Mouse (Mus musculus): ENCODE measurements around the gene Mtfr1l. TPM values are rescaled to one million over a fixed set of nuclear protein-coding genes. Genes with fewer than 3 reads are reported as not detected.

Mtfr1l gene
- 165 and 172 TPM in 2 replicates for polyA plus RNA-seq (2015; fragmentation: Nextera tagmentation; extraction: Ambion mirVana)

- Histone ChIP-seq H3K4me1 (replicated peaks) (peaks cover 32% of the 10 kb centered on the region), H3K27me3 (no peaks in the 10 kb centered on the region), H3K27ac (replicated peaks) (peak within 1 kb of the TSS; percentile 86), H3K4me2 (peak within 1 kb of the TSS; percentile 96), H3K36me3 (peaks cover 44% of the 10 kb centered on the region), H3K9ac (peak within 1 kb of the TSS; percentile 91), H3K4me3 (peak within 1 kb of the TSS; percentile 98), H3K9me3 (no peaks in the 10 kb centered on the region)
- peak; percentile 98 for ATAC-seq (ENCODE audit: low read depth)
- under 1% methylated on average over 59 of the region's 71 CpGs for WGBS
Observed at GRCm38 (mm10) chr4:134534932-134535786, at the start of gene Mtfr1l. Gene Mtfr1l, minus strand, starts transcription at chr4:134535387.

GRCm38 (mm10) chr4:134583513-134583912 is 48.3 kb upstream of the Mtfr1l start:
- 70% methylated on average over 3 of the region's 3 CpGs for WGBS
- H3K9me3 ChIP-seq, result no peaks in the 10 kb centered on the region
- H3K4me1 ChIP-seq (replicated peaks), result peaks cover 45% of the 10 kb centered on the region
- no peaks in the 10 kb centered on the region for H3K27me3 ChIP-seq
- H3K27ac ChIP-seq (replicated peaks), result no peak overlapping the region
- H3K4me3 ChIP-seq, result no peak overlapping the region
- no peak overlapping the region for H3K9ac ChIP-seq
- no peak for ATAC-seq (ENCODE audit: low read depth)
- H3K36me3 ChIP-seq, result no peaks in the 10 kb centered on the region
- no peak overlapping the region for H3K4me2 ChIP-seq

GRCm38 (mm10) chr4:134581365-134581764 is 46.2 kb upstream of the Mtfr1l start:
- H3K4me1 ChIP-seq (replicated peaks), result peaks cover 41% of the 10 kb centered on the region
- no peaks in the 10 kb centered on the region for H3K36me3 ChIP-seq
- WGBS, result 54% methylated on average over 8 of the region's 8 CpGs
- no peaks in the 10 kb centered on the region for H3K27me3 ChIP-seq
- no peak for ATAC-seq (ENCODE audit: low read depth)
- H3K9me3 ChIP-seq, result no peaks in the 10 kb centered on the region
- no peak overlapping the region for H3K4me2 ChIP-seq
- peak overlapping the region; percentile 44 for H3K9ac ChIP-seq
- no peak overlapping the region for H3K4me3 ChIP-seq
- H3K27ac ChIP-seq (replicated peaks), result peak overlapping the region; percentile 78

- Histone ChIP-seq H3K4me1 (replicated peaks) (peaks cover 44% of the 10 kb centered on the region), H3K9me3 (no peaks in the 10 kb centered on the region), H3K4me2 (no peak overlapping the region), H3K27me3 (no peaks in the 10 kb centered on the region), H3K4me3 (no peak overlapping the region), H3K9ac (no peak overlapping the region; the same call in 1 of the 2 replicates), H3K27ac (replicated peaks) (peak overlapping the region; percentile 78), H3K36me3 (no peaks in the 10 kb centered on the region)
- WGBS, result 57% methylated on average over 15 of the region's 15 CpGs
- ATAC-seq (ENCODE audit: low read depth), result peak; percentile 62
Observed at GRCm38 (mm10) chr4:134580351-134581148, 45.4 kb upstream of the Mtfr1l start.

- 28% methylated on average over 5 of the region's 5 CpGs for WGBS
- H3K27ac ChIP-seq (replicated peaks), result peak overlapping the region; percentile 78; the same call in 1 of the 2 replicates
- H3K4me3 ChIP-seq, result no peak overlapping the region
- no peaks in the 10 kb centered on the region for H3K9me3 ChIP-seq
- H3K27me3 ChIP-seq, result no peaks in the 10 kb centered on the region
- no peak for ATAC-seq (ENCODE audit: low read depth)
- H3K9ac ChIP-seq, result peak overlapping the region; percentile 35; the same call in 1 of the 2 replicates
- peaks cover 48% of the 10 kb centered on the region for H3K4me1 ChIP-seq (replicated peaks)
- peak overlapping the region; percentile 26; the same call in 1 of the 2 replicates for H3K4me2 ChIP-seq
- H3K36me3 ChIP-seq, result no peaks in the 10 kb centered on the region
Observed at GRCm38 (mm10) chr4:134579620-134580019, 44.4 kb upstream of the Mtfr1l start.

GRCm38 (mm10) chr4:134579212-134579611 is 44.0 kb upstream of the Mtfr1l start:
- Histone ChIP-seq H3K27me3 (no peaks in the 10 kb centered on the region), H3K27ac (replicated peaks) (peak overlapping the region; percentile 49; the same call in 1 of the 2 replicates), H3K9me3 (no peaks in the 10 kb centered on the region), H3K36me3 (no peaks in the 10 kb centered on the region), H3K4me3 (no peak overlapping the region), H3K4me1 (replicated peaks) (peaks cover 48% of the 10 kb centered on the region), H3K4me2 (peak overlapping the region; percentile 26), H3K9ac (peak overlapping the region; percentile 35)
- 7% methylated on average over 11 of the region's 11 CpGs for WGBS
- peak; percentile 15; the same call in 1 of the 2 replicates for ATAC-seq (ENCODE audit: low read depth)

- 72% methylated on average over 5 of the region's 5 CpGs for WGBS
- Histone ChIP-seq H3K4me1 (replicated peaks) (peaks cover 48% of the 10 kb centered on the region), H3K4me2 (no peak overlapping the region), H3K9me3 (no peaks in the 10 kb centered on the region), H3K27me3 (no peaks in the 10 kb centered on the region), H3K4me3 (no peak overlapping the region), H3K27ac (replicated peaks) (peak overlapping the region; percentile 49; the same call in 1 of the 2 replicates), H3K9ac (no peak overlapping the region), H3K36me3 (no peaks in the 10 kb centered on the region)
- no peak for ATAC-seq (ENCODE audit: low read depth)
Observed at GRCm38 (mm10) chr4:134578407-134578806, 43.2 kb upstream of the Mtfr1l start.

- H3K36me3 ChIP-seq, result no peaks in the 10 kb centered on the region
- no peak overlapping the region for H3K4me3 ChIP-seq
- no peak overlapping the region for H3K27ac ChIP-seq (replicated peaks)
- no peak overlapping the region for H3K9ac ChIP-seq
- H3K4me1 ChIP-seq (replicated peaks), result peaks cover 55% of the 10 kb centered on the region
- H3K9me3 ChIP-seq, result no peaks in the 10 kb centered on the region
- WGBS, result 82% methylated on average over 2 of the region's 2 CpGs
- ATAC-seq (ENCODE audit: low read depth), result no peak
- H3K27me3 ChIP-seq, result no peaks in the 10 kb centered on the region
- H3K4me2 ChIP-seq, result no peak overlapping the region
Observed at GRCm38 (mm10) chr4:134577281-134577680, 42.1 kb upstream of the Mtfr1l start.

- Histone ChIP-seq H3K4me3 (no peak overlapping the region), H3K36me3 (no peaks in the 10 kb centered on the region), H3K9me3 (no peaks in the 10 kb centered on the region), H3K4me1 (replicated peaks) (peaks cover 49% of the 10 kb centered on the region), H3K4me2 (no peak overlapping the region), H3K27ac (replicated peaks) (0 out of 2 replicates have a peak overlapping the region, but pooled peaks have one; percentile 49), H3K27me3 (no peaks in the 10 kb centered on the region), H3K9ac (peak overlapping the region; percentile 22; the same call in 1 of the 2 replicates)
- no peak for ATAC-seq (ENCODE audit: low read depth)
- WGBS, result 35% methylated on average over 11 of the region's 11 CpGs
Observed at GRCm38 (mm10) chr4:134575486-134575885, 40.3 kb upstream of the Mtfr1l start.

- H3K36me3 ChIP-seq, result 0 out of 2 replicates have a peak, but pooled peaks cover 4% of the 10 kb centered on the region
- H3K27ac ChIP-seq (replicated peaks), result peak overlapping the region; percentile 75
- no peak overlapping the region for H3K9ac ChIP-seq
- ATAC-seq (ENCODE audit: low read depth), result no peak
- no peak overlapping the region for H3K4me3 ChIP-seq
- H3K27me3 ChIP-seq, result no peaks in the 10 kb centered on the region
- H3K4me1 ChIP-seq (replicated peaks), result peaks cover 44% of the 10 kb centered on the region
- H3K9me3 ChIP-seq, result no peaks in the 10 kb centered on the region
- 70% methylated on average over 24 of the region's 24 CpGs for WGBS
- H3K4me2 ChIP-seq, result no peak overlapping the region
Observed at GRCm38 (mm10) chr4:134572449-134573300, 37.5 kb upstream of the Mtfr1l start.
